Mouse (Mus musculus) small intestine, adult 2 months (tissue): ENCODE data around the gene Fbxl16. TPM values are rescaled to one million over a fixed set of nuclear protein-coding genes. Genes with fewer than 3 reads are reported as not detected.

Experiments used
- H3K27ac ChIP-seq: fragments of 200-500 bp; 2 replicates; pipeline ENCODE4 v1.5.1; 2012; ENCODE audit warnings: low read depth, low read length, control low read depth, inconsistent platforms; ENCODE audit not compliant: insufficient read depth
- H3K27me3 ChIP-seq: fragments of 200-500 bp; 2 replicates; pipeline ENCODE4 v1.6.1; 2012; ENCODE audit warnings: mild to moderate bottlenecking, moderate library complexity, low read length, inconsistent platforms; ENCODE audit not compliant: control insufficient read depth, insufficient read depth
- H3K36me3 ChIP-seq: fragments of 200-500 bp; 2 replicates; pipeline ENCODE4 v1.6.1; 2012; ENCODE audit warnings: mild to moderate bottlenecking, low read length, control low read depth, inconsistent platforms; ENCODE audit not compliant: control insufficient read depth, insufficient read depth
- H3K4me1 ChIP-seq: fragments of 200-500 bp; 2 replicates; pipeline ENCODE4 v1.6.1; 2012; ENCODE audit warnings: low read length, inconsistent platforms, mixed read lengths; ENCODE audit not compliant: control insufficient read depth, insufficient read depth, insufficient read length
- H3K4me3 ChIP-seq: fragments of 200-500 bp; 2 replicates; pipeline ENCODE4 v1.5.1; 2012; ENCODE audit warnings: low read depth, mild to moderate bottlenecking, control low read depth, inconsistent platforms, low read length, moderate library complexity
- CTCF ChIP-seq: fragments of 200-500 bp; IDR thresholded peaks from 2 replicates; pipeline ENCODE4 v1.5.1; 2012; ENCODE audit warnings: low read depth, mild to moderate bottlenecking, control low read depth, inconsistent platforms, low read length, moderate library complexity, mixed read lengths; ENCODE audit not compliant: insufficient replicate concordance, insufficient read length; ENCODE audit errors: extremely low read depth
- POLR2A ChIP-seq: fragments of 200-500 bp; IDR thresholded peaks from 2 replicates; pipeline ENCODE4 v1.6.1; 2012; ENCODE audit warnings: low read depth, mild to moderate bottlenecking, control low read depth, inconsistent platforms, low read length, moderate library complexity
- WGBS: fragments of 180-500 bp; shearing (Covaris S2); methylation state at CpG from one replicate; pipeline ENCODE4 v1.1.7; 2018; 5-methylcytosine and 5-hydroxymethylcytosine counted together
- polyA plus RNA-seq: library from polyadenylated mRNA; depleted of rRNA; stranded (reverse); fragments of >200 nt; gene quantifications from 2 replicates; pipeline ENCODE4 v1.2.3, GENCODE M21; 2012

The Fbxl16 gene
- polyA plus RNA-seq, 1 experiment: 3.7 TPM

GRCm38 (mm10) chr17:25829558-25830017 lies 20.7 kb downstream of the Fbxl16 start:
- WGBS: 26% methylated on average over 8 of the region's 8 CpGs
- TF ChIP-seq CTCF (no peak), POLR2A (no peak)
- Histone ChIP-seq H3K27ac (peak overlapping the region; percentile 60), H3K4me3 (peak overlapping the region; percentile 63), H3K4me1 (peaks cover 32% of the 10 kb centered on the region), H3K36me3 (peaks cover 24% of the 10 kb centered on the region), H3K27me3 (no peaks in the 10 kb centered on the region)

DNA sequence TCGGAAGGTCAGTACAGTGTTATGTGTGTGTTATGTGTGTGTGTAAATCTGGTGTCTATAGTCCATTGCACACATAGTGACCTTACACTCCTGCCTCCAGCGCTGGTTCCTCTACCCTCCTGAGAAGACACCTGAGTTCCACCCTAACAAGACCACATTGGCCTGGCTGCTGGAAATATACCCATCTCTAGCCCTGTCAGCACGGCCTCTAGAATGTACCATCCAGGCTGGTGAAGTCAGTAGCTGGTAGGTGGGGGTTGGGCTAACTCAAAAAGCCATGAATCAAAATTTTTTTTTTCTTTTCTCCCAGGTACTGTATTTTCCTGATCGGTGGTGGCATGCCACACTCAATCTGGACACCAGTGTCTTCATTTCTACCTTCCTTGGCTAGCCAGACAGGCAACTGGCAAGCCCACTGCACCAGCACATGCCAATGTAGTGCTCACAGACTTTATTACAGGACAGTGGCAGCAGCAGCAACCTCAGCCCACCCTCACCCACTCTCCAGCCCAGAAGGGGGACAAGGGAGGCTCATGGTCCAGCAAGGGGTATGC lies 21.4 kb downstream of the Fbxl16 start:
- 70% methylated on average over 4 of the region's 4 CpGs for WGBS
- peaks cover 37% of the 10 kb centered on the region for H3K4me1 ChIP-seq
- no peaks in the 10 kb centered on the region for H3K27me3 ChIP-seq
- peaks cover 24% of the 10 kb centered on the region for H3K36me3 ChIP-seq
- TF ChIP-seq CTCF (no peak), POLR2A (no peak)
- H3K4me3 ChIP-seq: no peak overlapping the region
- H3K27ac ChIP-seq: no peak overlapping the region

- Histone ChIP-seq H3K27me3 (no peaks in the 10 kb centered on the region), H3K27ac (no peak overlapping the region), H3K36me3 (peaks cover 21% of the 10 kb centered on the region), H3K4me1 (peaks cover 43% of the 10 kb centered on the region), H3K4me3 (no peak overlapping the region)
- TF ChIP-seq POLR2A (no peak), CTCF (no peak)
- 81% methylated on average over 14 of the region's 14 CpGs for WGBS
These were observed 22.0 kb downstream of the Fbxl16 start for GRCm38 (mm10) chr17:25830806-25831431.

- Histone ChIP-seq H3K27ac (peak overlapping the region; percentile 73), H3K4me1 (peaks cover 50% of the 10 kb centered on the region), H3K36me3 (peaks cover 15% of the 10 kb centered on the region), H3K4me3 (peak overlapping the region; percentile 83), H3K27me3 (no peaks in the 10 kb centered on the region)
- 22% methylated on average over 21 of the region's 21 CpGs for WGBS
- TF ChIP-seq POLR2A (no peak), CTCF (no peak)
These were observed 22.8 kb downstream of the Fbxl16 start for GRCm38 (mm10) chr17:25831451-25832281.

GRCm38 (mm10) chr17:25832436-25833290 lies 23.8 kb downstream of the Fbxl16 start:
- Histone ChIP-seq H3K4me3 (peak overlapping the region; percentile 83), H3K27ac (peak overlapping the region; percentile 99), H3K4me1 (peaks cover 54% of the 10 kb centered on the region), H3K36me3 (peaks cover 13% of the 10 kb centered on the region), H3K27me3 (no peaks in the 10 kb centered on the region)
- WGBS: under 1% methylated on average over 77 of the region's 77 CpGs
- TF ChIP-seq POLR2A: peak; percentile 63
- TF ChIP-seq CTCF: no peak

GRCm38 (mm10) chr17:25833291-25833663 lies 24.4 kb downstream of the Fbxl16 start, which contains the start of gene Stub1:
Stub1 (minus strand) TSS chr17:25833404.
- peaks cover 52% of the 10 kb centered on the region for H3K4me1 ChIP-seq
- H3K36me3 ChIP-seq: peaks cover 15% of the 10 kb centered on the region
- no peaks in the 10 kb centered on the region for H3K27me3 ChIP-seq
- H3K27ac ChIP-seq: peak within 1 kb of the TSS; percentile 99
- peak within 1 kb of the TSS; percentile 83 for H3K4me3 ChIP-seq
- WGBS: 1% methylated on average over 24 of the region's 24 CpGs
- TF ChIP-seq POLR2A (peak; percentile 9; the same call in 1 of the 2 replicates), CTCF (no peak)
